Mouse (Mus musculus) ovary, postnatal 36 days (tissue): ENCODE measurements at regions not wholly inside any gene's neighbourhood (a gene's known extent, or its start where the extent isn't known, plus 50 kb on each side); places are given as distances from the start of the nearest gene placed in this dataset.
A peak's percentile ranks its signal among the peaks of the same experiment; 100 is the strongest.

Experiments
- DNase-seq: peaks from one replicate; pipeline ENCODE4 v3.0.0; 2022; ENCODE audit warnings: low spot score, mixed read lengths

GRCm38 (mm10) chr6:67151515-67151914, 86.5 kb upstream of the Serbp1 start:
- DNase-seq, result no peak

- no peak for DNase-seq
Measured at GRCm38 (mm10) chr6:67149425-67149824, 88.6 kb upstream of the Serbp1 start.

- DNase-seq, result no peak
Measured at GRCm38 (mm10) chr6:67146708-67147107, 91.3 kb upstream of the Serbp1 start.

- DNase-seq, result no peak
Measured at GRCm38 (mm10) chr6:67145969-67146368, 92.0 kb upstream of the Serbp1 start.

- no peak for DNase-seq
Measured at GRCm38 (mm10) chr6:67144946-67145716, 92.8 kb upstream of the Serbp1 start.

GRCm38 (mm10) chr6:67142179-67142578, 95.8 kb upstream of the Serbp1 start:
- peak; percentile 53 for DNase-seq

- DNase-seq, result no peak
Measured at GRCm38 (mm10) chr6:67140645-67141250, 97.2 kb upstream of the Serbp1 start.

GRCm38 (mm10) chr6:67139012-67139375, 99.0 kb upstream of the Serbp1 start:
- DNase-seq, result no peak

GRCm38 (mm10) chr6:67138302-67139011, 99.5 kb upstream of the Serbp1 start:
- DNase-seq, result peak; percentile 56

GRCm38 (mm10) chr6:67137482-67137881, 100.2 kb upstream of the Gadd45a start:
- DNase-seq, result no peak

- DNase-seq, result no peak
Measured at GRCm38 (mm10) chr6:67134915-67135314, 97.7 kb upstream of the Gadd45a start.

- no peak for DNase-seq
Measured at GRCm38 (mm10) chr6:67130540-67131301, 93.5 kb upstream of the Gadd45a start.

GRCm38 (mm10) chr6:67129626-67130025, 92.4 kb upstream of the Gadd45a start:
- DNase-seq, result no peak

- DNase-seq, result no peak
Measured at GRCm38 (mm10) chr6:67128503-67129463, 91.5 kb upstream of the Gadd45a start.

GRCm38 (mm10) chr6:67127727-67128126, 90.5 kb upstream of the Gadd45a start:
- no peak for DNase-seq

- no peak for DNase-seq
Measured at GRCm38 (mm10) chr6:67125715-67126312, 88.6 kb upstream of the Gadd45a start.

GRCm38 (mm10) chr6:67124089-67124488, 86.8 kb upstream of the Gadd45a start:
- no peak for DNase-seq

- no peak for DNase-seq
Measured at GRCm38 (mm10) chr6:67123071-67123470, 85.8 kb upstream of the Gadd45a start.

GRCm38 (mm10) chr6:67116306-67116705, 79.0 kb upstream of the Gadd45a start:
- DNase-seq, result no peak

GRCm38 (mm10) chr6:67115505-67116303, 78.4 kb upstream of the Gadd45a start:
- no peak for DNase-seq
